In genomic region chrX:162760958-162761515, GRCm38 (mm10) we compare ENCODE assay signal across 8 mouse cellular contexts. TPM values are rescaled to one million over a fixed set of nuclear protein-coding genes. Genes with fewer than 3 reads are reported as not detected.
DNase-seq lines count a peak whose midpoint lies in the region; ATAC-seq lines count a peak whose summit lies in the region.

No protein-coding gene starts in this region.

- no peak for ATAC-seq in cerebellum, adult (ENCODE audit: insufficient number of reproducible peaks, low FRiP score, low TSS enrichment)
- peak; percentile 2; the same call in 1 of the 2 replicates for ATAC-seq in heart, embryonic 14.5 days (ENCODE audit: insufficient number of reproducible peaks, insufficient read depth, low FRiP score, low read depth)
- ATAC-seq in midbrain, embryonic 14.5 days (ENCODE audit: low FRiP score, low TSS enrichment), result peak; percentile 9

- peak; percentile 32 for DNase-seq in cerebellum, adult 11 months
- DNase-seq in A20 (ENCODE audit: low read depth, low spot score), result peak; percentile 23
- peak; percentile 53 for DNase-seq in cerebellum, adult 9-11 months
- DNase-seq in layer of hippocampus, postnatal 25 days (ENCODE audit: extremely low spot score in 1 of 2, low spot score in 1 of 2), result peak; percentile 6 to 10
- DNase-seq in midbrain, embryonic 14.5 days, result peak; percentile 39
- peak; percentile 53 for DNase-seq in testis, postnatal 14 days (ENCODE audit: low spot score)

- peak overlapping the region; percentile 91 for H3K9ac ChIP-seq in heart, embryonic 14.5 days (ENCODE audit: low read length)
- H3K9ac ChIP-seq in midbrain, embryonic 14.5 days (replicated peaks; ENCODE audit: low read length), result peak overlapping the region; percentile 58

- peak overlapping the region; percentile 72 to 85 for H3K4me3 ChIP-seq in heart, embryonic 14.5 days (ENCODE audit: control insufficient read depth in 1 of 2, insufficient read depth in 1 of 2, low read depth in 1 of 2, low read length in 2 of 2)
- H3K4me3 ChIP-seq in midbrain, embryonic 14.5 days (replicated peaks; ENCODE audit: low read depth, low read length), result peak overlapping the region; percentile 53

- H3K4me2 ChIP-seq in heart, embryonic 14.5 days (ENCODE audit: low read length), result peak overlapping the region; percentile 66
- H3K4me2 ChIP-seq in midbrain, embryonic 14.5 days (ENCODE audit: low read length), result peak overlapping the region; percentile 60

- H3K9me3 ChIP-seq in heart, embryonic 14.5 days (ENCODE audit: control insufficient read depth, low read length), result no peaks in the 10 kb centered on the region
- H3K9me3 ChIP-seq in midbrain, embryonic 14.5 days (ENCODE audit: control insufficient read depth, low read length), result no peaks in the 10 kb centered on the region

- no peaks in the 10 kb centered on the region for H3K27me3 ChIP-seq in heart, embryonic 14.5 days (ENCODE audit: control insufficient read depth, insufficient read depth, low read length)
- H3K27me3 ChIP-seq in midbrain, embryonic 14.5 days (ENCODE audit: control insufficient read depth, insufficient read depth, low read length), result no peaks in the 10 kb centered on the region

- H3K36me3 ChIP-seq in heart, embryonic 14.5 days (ENCODE audit: control insufficient read depth, insufficient read depth, low read length), result peaks cover 22% of the 10 kb centered on the region
- H3K36me3 ChIP-seq in midbrain, embryonic 14.5 days (ENCODE audit: control insufficient read depth, insufficient read depth, low read length), result no peaks in the 10 kb centered on the region

- 20% methylated on average over 47 of the region's 50 CpGs for WGBS in heart, embryonic 14.5 days
- 26% methylated on average over 47 of the region's 50 CpGs for WGBS in midbrain, embryonic 14.5 days

- H3K4me1 ChIP-seq in heart, embryonic 14.5 days (ENCODE audit: control insufficient read depth in 2 of 2, insufficient read depth in 2 of 2, low read length in 2 of 2), result peaks cover 0 to 8% of the 10 kb centered on the region in 2 experiments; a peak in 2 of 4 replicates
- H3K4me1 ChIP-seq in midbrain, embryonic 14.5 days (ENCODE audit: control insufficient read depth, insufficient read depth, low read length), result peaks cover 6% of the 10 kb centered on the region; the same call in 1 of the 2 replicates

- H3K27ac ChIP-seq in heart, embryonic 14.5 days (replicated peaks in 1 of 2; ENCODE audit: control insufficient read depth in 1 of 2, insufficient read depth in 1 of 2, low read depth in 2 of 2, low read length in 2 of 2), result peak overlapping the region; percentile 20 to 98
- peak overlapping the region; percentile 85 for H3K27ac ChIP-seq in midbrain, embryonic 14.5 days (replicated peaks; ENCODE audit: low read depth, low read length)

RNA-seq across cellular contexts. Expression of gene Rbbp7, which starts 0.8 kb away (rescaled TPM):
- 430 and 440 TPM in 2 replicates for polyA plus RNA-seq in heart, embryonic 14.5 days (2014; fragmentation: Nextera tagmentation; extraction: Ambion mirVana)
- 100 to 1,000 TPM; 145 to 159 TPM for total RNA-seq in layer of hippocampus, postnatal 25 days (2021)
- polyA plus RNA-seq in midbrain, embryonic 14.5 days (2014; fragmentation: Nextera tagmentation; extraction: Ambion mirVana), result 192 and 214 TPM in 2 replicates
